Mouse (Mus musculus): ENCODE measurements around the gene Sgo2a. TPM values are rescaled to one million over a fixed set of nuclear protein-coding genes. Genes with fewer than 3 reads are reported as not detected.
A peak's percentile ranks its signal among the peaks of the same experiment; 100 is the strongest.
"Not testable (repeated sequence)": the region's sequence is repeated elsewhere in the genome, so short reads cannot be mapped to it uniquely, and the experiment has no call there.

The Sgo2a gene
- polyA plus RNA-seq, 1 experiment = 0.76 TPM

DNA sequence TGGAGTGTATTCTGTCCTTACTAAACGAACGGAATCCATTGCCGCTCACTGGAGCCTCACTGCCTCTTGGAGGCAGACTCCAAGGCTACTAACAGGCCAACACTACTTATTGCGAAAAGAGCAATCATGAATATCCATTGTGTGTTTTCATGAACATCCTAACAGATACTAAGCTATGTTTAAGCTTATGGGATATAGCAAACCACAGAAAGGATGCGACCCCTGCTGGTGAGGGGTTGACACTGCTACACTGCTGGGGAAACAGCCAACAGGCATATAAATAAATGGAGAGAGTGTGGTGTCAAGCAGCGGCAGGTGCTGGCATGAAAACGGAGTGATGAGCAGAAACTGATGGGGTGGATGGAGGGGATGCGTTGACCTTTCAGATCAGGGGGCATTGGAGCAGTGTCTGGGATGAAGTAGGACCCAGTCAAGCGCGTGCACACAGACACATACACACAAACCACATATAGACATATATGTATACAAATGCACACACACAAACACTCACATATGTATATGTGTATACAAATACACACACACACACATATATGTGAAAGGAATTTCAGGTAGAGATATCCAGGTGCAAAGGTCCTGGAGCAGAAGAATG lies 35.5 kb downstream of the Sgo2a start:
- peak; percentile 35 for DNase-seq (ENCODE audit: low spot score)

DNA sequence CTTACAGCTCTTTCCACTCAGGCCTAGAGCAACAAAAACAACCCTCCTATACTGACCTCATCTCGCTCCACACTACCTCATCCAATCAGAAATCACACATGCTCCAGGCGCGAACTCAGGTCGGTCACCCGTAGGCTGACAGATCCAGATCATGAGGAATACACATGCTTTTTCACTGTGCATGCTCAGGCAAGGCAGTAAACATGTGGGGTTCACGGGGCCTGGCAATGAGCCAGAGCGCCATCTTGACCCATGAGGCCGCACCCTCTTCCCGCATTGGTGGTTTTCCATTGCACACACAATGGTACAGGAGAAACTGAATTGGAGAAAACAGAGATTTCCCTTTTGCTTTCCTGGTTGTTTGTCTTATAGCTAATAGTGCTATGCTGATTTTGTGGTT lies 41.5 kb downstream of the Sgo2a start:
- DNase-seq (ENCODE audit: low spot score) = not testable (repeated sequence)

DNA sequence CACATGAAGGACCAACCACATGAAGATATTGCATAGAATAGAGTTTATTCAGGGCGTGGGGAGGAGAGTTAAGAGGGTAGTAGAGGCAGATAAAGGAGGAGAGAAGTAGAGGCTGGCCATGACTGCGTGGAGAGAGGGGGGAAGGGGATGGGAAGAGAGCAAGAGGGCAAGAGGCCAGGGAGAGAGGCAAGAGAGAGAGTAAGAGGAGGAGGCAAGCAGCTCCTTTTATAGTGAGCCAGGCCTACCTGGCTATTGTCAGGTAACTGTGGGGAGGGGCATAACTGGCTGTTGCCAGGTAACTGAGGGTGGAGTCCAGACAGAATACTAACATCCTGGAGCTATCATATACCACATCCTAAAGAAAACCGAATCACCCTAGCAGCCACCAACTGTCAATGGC lies 49.3 kb downstream of the Sgo2a start:
- no peak for DNase-seq (ENCODE audit: low spot score)

DNA sequence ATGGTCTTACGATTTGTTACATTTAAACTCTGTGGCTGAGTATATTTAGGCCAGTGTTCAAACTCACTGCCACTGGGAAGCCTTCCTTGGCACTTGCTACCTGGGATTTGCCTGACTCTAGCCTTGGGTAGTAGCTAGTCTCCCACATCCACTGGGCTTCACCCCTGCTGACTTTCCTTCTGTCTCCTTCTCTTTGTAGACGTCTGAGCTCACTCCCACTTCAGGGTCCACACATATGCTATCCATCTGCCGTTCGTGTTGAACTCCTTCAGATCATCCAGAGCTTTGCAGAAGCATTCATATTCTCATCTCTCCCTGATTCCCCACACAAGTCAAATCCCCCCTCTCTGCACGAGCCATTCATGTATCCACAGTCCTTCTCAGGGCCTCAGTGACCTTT lies 49.8 kb downstream of the Sgo2a start:
- no peak for DNase-seq (ENCODE audit: low spot score)

DNA sequence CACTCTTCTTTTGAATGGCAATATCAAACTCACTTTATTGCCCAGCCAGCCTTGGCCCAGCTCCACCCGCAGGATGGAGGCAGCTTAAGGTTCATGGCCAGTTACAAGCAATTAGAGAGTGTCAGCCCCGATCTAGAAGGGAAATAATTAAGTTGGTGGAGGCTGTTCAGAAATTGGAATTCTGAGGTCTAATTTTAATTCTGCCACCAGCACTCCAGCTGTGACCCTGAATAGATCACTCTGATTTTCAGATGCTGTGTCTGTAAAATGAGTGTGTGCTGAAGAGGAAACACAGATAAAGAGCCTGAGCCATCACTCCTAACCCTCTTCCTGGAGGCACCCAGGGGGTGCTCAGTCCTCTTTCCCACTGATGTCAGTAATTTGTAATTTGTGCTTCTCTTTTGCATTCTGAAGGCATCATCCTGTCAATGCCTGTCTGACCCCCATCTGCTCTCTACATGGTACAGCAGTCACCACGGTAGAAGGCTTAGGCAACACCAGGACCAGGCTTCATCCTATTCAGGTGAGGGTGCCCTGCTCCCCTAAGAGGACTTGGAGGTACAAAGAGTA lies 51.0 kb downstream of the Sgo2a start:
- no peak for DNase-seq (ENCODE audit: low spot score)

DNA sequence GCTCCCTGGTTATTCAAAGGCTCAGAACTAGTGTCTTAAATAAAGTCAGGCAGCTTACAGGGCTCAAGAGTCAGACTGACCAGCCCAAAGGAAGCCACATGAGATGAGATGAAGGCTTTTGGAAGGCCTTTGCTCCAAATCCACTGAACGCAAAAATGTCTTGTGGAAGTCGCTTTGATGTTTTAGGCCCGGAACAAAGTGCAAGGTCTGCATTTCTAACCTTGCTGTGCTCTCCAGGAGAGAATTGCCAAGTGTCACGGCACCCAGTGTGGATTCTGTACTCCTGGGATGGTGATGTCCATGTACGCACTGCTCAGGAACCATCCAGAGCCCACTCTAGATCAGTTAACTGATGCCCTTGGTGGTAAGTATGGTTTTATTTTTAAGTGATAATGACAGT lies 53.4 kb downstream of the Sgo2a start:
- DNase-seq (ENCODE audit: low spot score) = no peak

DNA sequence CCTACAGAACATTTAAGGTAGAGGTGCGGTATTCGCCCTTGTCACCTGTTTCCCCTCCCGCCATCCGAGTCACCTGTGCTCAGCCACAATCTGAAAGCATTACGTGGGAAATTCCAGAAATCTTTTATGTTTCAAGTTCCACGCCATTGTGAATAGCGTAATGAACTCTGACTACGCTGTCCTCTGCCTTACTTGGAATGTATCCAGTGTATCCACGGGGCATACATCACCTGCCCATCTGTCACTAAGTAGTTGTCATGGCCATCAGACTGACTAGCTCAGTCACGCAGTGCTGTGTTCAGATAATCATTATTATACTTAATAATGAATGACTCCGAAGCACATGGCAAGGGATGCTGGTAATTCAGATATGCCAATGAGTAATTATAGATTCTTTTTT lies 59.8 kb downstream of the Sgo2a start:
- no peak for DNase-seq (ENCODE audit: low spot score)

DNA sequence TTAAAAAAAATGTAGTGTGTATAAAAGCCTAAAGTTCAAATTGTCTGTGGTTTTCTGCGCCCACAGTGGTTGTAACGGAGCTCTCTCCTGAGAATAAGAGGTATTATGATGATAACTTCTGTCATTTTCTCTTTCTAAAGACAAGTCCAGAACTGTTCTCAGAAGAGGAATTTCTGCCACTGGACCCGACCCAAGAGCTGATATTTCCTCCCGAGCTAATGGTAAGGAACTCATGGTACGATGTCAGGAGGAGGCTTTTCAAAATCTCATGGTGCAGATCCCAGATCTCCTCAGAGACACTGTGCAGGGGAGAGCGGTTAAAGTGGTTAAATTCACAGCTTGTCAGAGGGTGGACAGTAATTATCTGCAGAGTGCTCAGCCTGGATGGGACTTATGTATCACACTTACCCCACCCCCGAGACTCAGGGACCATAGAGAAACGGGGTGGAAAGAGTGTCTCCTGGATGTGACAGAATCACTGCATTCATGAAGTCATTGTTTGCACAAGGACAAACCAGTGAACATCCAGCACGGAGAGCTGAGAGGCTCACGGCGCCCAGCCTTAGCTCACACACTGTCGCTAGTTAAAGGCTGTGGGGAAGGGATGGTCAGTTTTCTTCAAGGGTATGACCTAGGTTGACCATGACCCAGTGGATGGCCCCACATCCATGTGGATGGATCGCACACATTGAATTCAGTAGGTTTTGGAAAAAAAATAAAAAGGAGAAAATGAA lies 60.5 kb downstream of the Sgo2a start:
- DNase-seq (ENCODE audit: low spot score) = no peak

DNA sequence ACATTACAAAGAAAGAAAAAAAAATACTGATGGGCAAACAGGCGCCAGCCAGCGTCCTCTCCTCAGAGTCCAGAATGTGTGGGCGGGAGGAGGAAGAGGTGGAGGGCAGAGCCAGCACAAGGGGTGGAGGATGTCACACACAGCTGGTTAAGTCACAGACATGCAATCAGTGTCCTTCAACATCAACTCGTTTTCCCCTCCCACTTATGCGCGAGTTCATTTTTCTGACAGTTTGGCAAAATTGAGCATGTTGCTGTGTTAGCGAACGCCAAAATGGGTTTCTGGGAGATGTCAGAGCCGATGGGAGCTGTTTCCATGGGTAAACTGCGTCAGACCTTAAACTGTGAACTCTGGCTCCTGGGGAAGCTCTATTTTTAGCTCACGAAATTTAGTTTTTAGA lies 61.2 kb downstream of the Sgo2a start:
- no peak for DNase-seq (ENCODE audit: low spot score)

DNA sequence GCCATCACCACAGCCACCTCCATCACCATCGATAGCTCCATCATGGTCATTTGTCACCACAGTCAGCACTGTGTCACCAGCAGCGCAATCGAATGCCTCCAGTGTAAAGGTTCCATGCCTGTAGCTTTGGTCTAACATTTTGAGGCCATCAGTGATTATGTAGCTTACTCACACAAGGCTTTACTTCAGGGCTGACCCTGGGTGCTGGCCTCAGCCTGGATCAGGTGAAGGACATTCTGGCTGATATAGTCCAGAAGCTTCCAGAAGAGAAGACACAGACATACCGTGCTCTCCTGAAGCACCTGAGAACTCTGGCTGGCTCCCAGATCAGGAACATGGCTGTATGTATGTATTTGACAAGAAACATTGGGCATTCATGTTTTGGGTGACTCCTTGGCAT lies 63.1 kb downstream of the Sgo2a start:
- no peak for DNase-seq (ENCODE audit: low spot score)

DNA sequence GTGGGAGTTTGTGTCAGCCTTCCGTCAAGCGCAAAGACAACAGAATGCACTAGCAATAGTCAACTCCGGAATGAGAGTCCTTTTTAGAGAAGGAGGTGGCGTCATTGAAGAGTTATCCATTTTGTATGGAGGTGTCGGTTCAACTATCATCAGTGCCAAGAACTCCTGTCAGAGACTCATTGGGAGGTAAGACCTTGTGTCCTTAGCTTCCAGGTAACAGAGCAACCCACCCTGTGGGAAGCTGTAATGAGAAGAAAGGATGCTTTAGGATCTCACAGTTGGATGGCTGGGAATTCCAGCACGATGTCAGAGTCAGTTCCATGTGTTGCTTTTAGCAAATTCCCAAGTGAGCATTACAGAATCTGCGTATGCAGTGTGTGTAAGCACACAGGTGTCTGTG lies 66.4 kb downstream of the Sgo2a start:
- DNase-seq (ENCODE audit: low spot score) = no peak

DNA sequence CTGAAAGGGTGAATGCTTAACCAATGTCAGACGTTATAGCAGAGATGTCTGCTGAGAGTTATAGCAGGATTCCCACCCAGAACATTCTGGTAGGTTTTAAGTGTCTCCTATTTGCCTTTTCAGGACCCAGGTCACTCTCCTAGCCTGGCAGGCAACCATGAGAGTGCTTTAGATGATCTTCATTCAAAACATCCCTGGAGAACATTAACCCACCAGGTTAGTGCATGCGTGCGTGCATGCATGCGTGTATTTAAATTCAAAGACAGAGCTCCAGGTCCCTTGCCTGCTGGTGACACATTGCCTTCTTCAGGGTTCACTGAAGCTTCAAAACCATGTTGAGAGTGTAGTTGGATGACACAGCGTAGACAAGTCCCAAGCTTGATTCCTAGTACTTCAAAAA lies 69.4 kb downstream of the Sgo2a start:
- DNase-seq (ENCODE audit: low spot score) = no peak

DNA sequence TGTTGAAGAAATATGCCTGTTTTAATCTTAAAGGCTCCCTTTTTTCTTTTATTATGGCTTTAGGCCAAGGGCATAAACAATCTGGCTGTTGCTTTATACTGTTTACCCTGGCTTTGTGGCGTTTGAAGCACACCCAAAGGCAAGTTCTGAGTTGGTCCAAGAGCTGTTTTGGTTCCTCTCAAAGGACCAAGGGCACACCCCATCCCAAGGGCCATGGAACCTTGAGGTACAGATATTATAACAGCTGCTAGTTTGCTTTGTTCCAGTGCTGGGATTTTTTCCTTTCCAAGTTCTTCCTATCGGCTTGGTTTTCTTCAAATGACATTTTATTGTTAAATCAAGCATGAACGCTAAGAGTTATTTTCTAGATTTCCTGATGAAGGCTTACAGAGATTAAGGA lies 69.8 kb downstream of the Sgo2a start:
- no peak for DNase-seq (ENCODE audit: low spot score)

DNA sequence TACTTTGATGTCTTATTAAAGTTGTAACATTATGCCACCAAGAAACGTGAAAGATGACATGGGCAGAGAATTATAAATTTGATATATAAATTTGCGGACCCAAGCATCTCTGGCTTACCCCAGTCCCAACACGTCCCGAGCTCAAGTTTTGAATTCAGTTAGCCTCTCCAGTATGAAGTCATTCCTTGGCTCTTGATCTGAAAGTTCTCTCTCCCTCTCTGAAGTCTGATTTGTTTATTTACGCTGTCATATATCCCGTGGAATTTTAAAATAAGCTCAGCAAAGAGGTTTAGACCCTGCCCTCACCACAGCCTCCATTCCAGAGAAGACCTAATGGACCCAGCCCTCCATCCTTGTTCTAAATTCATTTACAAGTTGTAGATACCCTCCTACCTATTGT lies 73.4 kb downstream of the Sgo2a start:
- no peak for DNase-seq (ENCODE audit: low spot score)

DNA sequence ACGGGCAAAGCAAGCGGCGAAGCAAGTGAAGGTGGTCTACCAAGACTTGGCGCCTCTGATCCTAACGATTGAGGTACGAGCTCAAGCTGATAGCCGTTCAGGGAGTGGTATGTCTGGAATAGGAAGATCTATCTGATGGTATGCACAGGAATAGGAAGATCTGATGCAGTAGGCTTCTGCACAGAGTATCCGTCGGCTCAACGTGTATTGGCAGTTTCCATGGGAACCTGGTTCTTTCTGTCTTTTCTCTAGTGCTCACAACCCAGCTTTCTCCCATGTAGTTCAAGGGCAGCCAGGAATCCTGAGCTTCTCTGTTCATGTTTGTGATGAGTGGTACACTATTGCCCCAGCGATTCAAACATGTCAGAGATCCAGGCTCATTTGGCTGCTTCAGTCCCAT lies 74.3 kb downstream of the Sgo2a start:
- no peak for DNase-seq (ENCODE audit: low spot score)

DNA sequence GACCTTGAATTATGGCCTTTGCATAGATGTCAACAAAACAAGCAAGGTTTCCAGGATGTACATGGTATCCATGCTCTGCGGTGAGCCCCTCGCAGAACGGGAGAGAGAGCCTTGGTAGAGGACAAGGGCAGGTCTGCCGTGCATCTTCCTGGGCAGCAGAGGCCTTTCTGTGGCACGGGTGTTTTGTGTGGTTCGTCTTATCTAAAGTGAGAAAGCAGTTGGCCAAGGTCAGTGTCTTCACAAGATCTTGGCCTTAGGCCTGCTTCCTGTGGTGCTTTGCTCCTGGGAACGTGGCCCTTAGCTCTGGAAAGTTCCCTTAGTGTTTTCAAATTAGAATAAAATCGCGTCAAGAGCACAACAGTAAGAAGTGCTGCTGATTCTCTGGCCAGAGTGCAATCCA lies 75.2 kb downstream of the Sgo2a start:
- no peak for DNase-seq (ENCODE audit: low spot score)

DNA sequence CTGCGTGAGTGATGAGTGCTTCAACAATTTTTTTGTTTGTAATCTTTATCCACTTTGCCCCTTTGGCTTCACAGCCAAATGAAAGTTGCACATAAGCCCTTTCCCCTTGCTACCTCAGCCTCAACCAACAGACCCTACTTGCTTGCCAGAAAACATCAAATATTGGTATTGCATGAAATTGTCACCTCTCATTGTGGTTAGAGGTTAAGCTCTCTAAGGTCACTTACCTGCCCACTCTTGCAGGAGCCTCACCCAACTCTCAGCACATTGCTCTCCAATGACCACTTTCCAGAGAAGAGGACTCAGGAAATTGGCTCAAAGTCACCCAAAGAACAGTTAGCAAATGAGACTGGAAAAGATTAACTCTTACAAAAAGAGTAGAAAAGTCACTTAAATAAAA lies 75.7 kb downstream of the Sgo2a start:
- DNase-seq (ENCODE audit: low spot score) = no peak

DNA sequence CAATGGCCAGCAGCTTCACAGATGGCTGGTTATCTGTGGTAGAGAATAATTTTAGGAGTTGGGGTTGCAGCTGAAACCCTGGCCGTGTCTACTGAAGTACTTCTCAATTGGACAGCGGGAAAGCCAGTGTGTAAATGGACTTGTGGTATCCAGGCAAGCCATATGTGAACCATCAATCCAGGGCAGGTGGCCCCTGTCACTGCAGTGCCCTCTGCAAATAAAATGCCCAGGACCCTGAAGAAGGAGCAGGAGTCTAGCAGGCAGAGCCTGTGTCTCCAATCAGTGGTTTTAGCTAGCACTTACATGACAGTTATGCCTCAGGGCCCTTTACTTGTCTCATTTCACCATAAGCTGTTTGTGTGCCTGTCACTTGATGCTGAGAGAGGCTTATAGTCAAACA lies 76.6 kb downstream of the Sgo2a start:
- no peak for DNase-seq (ENCODE audit: low spot score)

DNA sequence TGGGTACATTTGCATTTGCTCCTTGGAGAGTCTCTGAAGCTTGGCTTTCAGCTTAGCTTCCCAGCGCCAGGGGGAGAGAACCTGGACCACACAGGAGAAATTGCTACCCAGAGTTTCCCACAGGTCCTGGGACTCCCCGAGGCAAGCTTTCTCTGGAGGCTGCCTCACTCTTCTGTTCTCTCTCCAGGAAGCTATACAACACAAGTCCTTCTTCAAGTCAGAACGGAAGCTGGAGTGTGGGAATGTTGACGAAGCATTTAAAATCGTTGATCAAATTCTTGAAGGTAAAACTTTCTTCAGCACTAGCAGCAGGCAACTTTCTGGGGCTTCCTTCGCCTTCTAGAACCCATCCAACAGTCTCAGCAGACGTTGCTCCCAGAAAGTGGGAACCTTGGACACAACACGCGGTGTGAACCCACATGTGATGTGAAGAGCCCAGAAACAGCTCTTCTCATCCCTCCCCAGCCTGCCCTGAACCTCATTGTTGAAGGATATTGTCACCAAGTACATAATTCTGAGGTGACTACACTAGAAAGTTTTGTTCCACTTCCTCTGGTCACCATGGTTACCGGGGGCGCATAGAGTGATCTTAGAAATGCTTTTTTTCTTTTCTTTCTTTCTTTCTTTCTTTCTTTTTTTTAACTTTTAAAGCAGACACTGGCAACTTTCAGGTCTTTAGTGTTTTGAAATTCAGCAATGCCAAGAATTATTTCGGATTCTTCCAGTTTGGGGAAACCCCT lies 77.4 kb downstream of the Sgo2a start:
- DNase-seq (ENCODE audit: low spot score) = no peak

DNA sequence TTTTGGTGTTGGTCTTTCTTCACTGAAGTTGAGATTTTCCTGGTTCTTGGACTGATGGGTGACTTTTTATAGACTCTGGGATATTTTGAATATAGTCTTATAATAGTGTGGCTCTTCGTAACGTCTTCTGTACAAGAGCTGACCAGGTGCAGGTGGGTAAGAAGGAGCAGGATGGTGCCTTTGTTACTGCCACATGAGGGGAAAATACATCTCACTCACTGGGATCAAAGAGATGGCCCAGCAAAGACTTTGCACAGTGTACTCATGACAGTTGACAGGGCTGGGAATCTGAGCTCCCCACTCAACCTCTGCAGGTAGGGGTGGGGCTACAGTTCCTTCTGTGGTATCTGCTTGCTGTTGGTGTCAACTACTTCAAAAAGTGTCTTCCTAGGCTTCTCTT lies 78.5 kb downstream of the Sgo2a start:
- no peak for DNase-seq (ENCODE audit: low spot score)
